In genomic region chr14:18127385-18127784, GRCm38 (mm10) we compare ENCODE assay signal across 12 mouse cellular contexts.
"Had no signal": no experiment of that assay in that cellular context is flagged by ENCODE, and none has a peak within 500 bp of the region (broad histone marks: within the 10 kb centered on the region; RNA-seq: fewer than 3 reads in every experiment).

No protein-coding gene starts in this region.

- DNase-seq: retina, postnatal 1 day; right cerebral cortex, adult 18-20 months; right cerebral cortex, postnatal 14 days; right cerebral cortex, postnatal 25 days; right cerebral cortex, postnatal 4 days; spleen, adult 18-20 months; thymus, adult 18-20 months; thymus, adult 2 months; thymus, postnatal 14 days; thymus, postnatal 25 days; thymus, postnatal 36 days; thymus, postnatal 4 days had no signal
